Mouse (Mus musculus): ENCODE measurements at regions not wholly inside any gene's neighbourhood (a gene's known extent, or its start where the extent isn't known, plus 50 kb on each side); places are given as distances from the start of the nearest gene placed in this dataset.

- TF ChIP-seq POLR2AphosphoS5 (IDR thresholded peaks at IDR 0.05; ENCODE audit: borderline replicate concordance, low read depth, low read length) (no peak), HCFC1 (IDR thresholded peaks at IDR 0.05; ENCODE audit: low read depth, low read length) (no peak), E2F4 (IDR thresholded peaks at IDR 0.05; ENCODE audit: borderline replicate concordance, low read depth, low read length) (no peak), ETS1 (IDR thresholded peaks at IDR 0.05; ENCODE audit: low read depth, low read length) (no peak), MAZ (IDR thresholded peaks at IDR 0.05; ENCODE audit: low read depth, low read length) (no peak), POLR2A (IDR thresholded peaks at IDR 0.05; ENCODE audit: control insufficient read depth in 1 of 2, insufficient read depth in 1 of 2, low read depth in 1 of 2, low read length in 2 of 2, poor library complexity in 1 of 2) (no peak), GATA1 (IDR thresholded peaks at IDR 0.05; ENCODE audit: low read depth, low read length) (no peak), GABPA (IDR thresholded peaks at IDR 0.05; ENCODE audit: low read depth, low read length) (no peak), USF1 (IDR thresholded peaks at IDR 0.05; ENCODE audit: low read depth, low read length) (no peak), NELFE (IDR thresholded peaks at IDR 0.05; ENCODE audit: low read depth, low read length) (no peak), RAD21 (IDR thresholded peaks at IDR 0.05; ENCODE audit: low read depth, low read length) (no peak), KAT2A (conservative IDR thresholded peaks at IDR 0.05; ENCODE audit: low read depth, low read length) (no peak), MAX (IDR thresholded peaks at IDR 0.05; ENCODE audit: low read length) (no peak), MAFK (IDR thresholded peaks at IDR 0.05; ENCODE audit: borderline replicate concordance, low read depth, low read length) (no peak), CTCF (IDR thresholded peaks at IDR 0.05 in 2 of 3, conservative IDR thresholded peaks at IDR 0.05 in 1 of 3; ENCODE audit: control insufficient read depth in 1 of 3, insufficient read depth in 1 of 3, low read depth in 2 of 3, low read length in 3 of 3, poor library complexity in 1 of 3, severe bottlenecking in 1 of 3) (no peak), ELF1 (IDR thresholded peaks at IDR 0.05; ENCODE audit: low read depth, low read length) (no peak), TBP (IDR thresholded peaks at IDR 0.05; ENCODE audit: low read depth, low read length) (no peak), MYB (IDR thresholded peaks at IDR 0.05; ENCODE audit: low read depth, low read length) (no peak), MXI1 (IDR thresholded peaks at IDR 0.05; ENCODE audit: low read depth, low read length) (no peak)
- Histone ChIP-seq H3K79me2 (ENCODE audit: control insufficient read depth, insufficient read depth, low read length, poor library complexity) (no peaks in the 10 kb centered on the region), H3K9ac (ENCODE audit: control insufficient read depth, low read depth, low read length, poor library complexity, severe bottlenecking) (no peak overlapping the region), H3K4me1 (ENCODE audit: control insufficient read depth in 1 of 2, insufficient read depth in 2 of 2, low read length in 2 of 2) (no peaks in the 10 kb centered on the region), H3K36me3 (ENCODE audit: control insufficient read depth in 1 of 2, insufficient read depth in 2 of 2, low read length in 2 of 2) (no peaks in the 10 kb centered on the region), H3K4me3 (ENCODE audit: control insufficient read depth in 1 of 2, insufficient read depth in 1 of 2, low read depth in 2 of 2, low read length in 2 of 2) (no peak overlapping the region), H3K27me3 (ENCODE audit: control insufficient read depth in 1 of 2, insufficient read depth in 2 of 2, low read length in 2 of 2) (no peaks in the 10 kb centered on the region), H3K9me3 (replicated peaks; ENCODE audit: insufficient read depth, low read length) (no peaks in the 10 kb centered on the region), H3K27ac (ENCODE audit: control insufficient read depth, low read depth, low read length) (no peak overlapping the region)
- DNase-seq (ENCODE audit: low read depth, low spot score), result no peak
These were observed 458.8 kb upstream of the 1700008P02Rik start for GRCm38 (mm10) chr3:7079073-7079472.

- TF ChIP-seq SMC3 (IDR thresholded peaks at IDR 0.05; ENCODE audit: low read depth, low read length), result no peak
- no peak overlapping the region for H3K4me3 ChIP-seq (ENCODE audit: control insufficient read depth in 1 of 2, insufficient read depth in 1 of 2, low read depth in 2 of 2, low read length in 2 of 2)
These were observed 456.6 kb upstream of the 1700008P02Rik start for GRCm38 (mm10) chr3:7076850-7077249.

More at GRCm38 (mm10) chr3:7076850-7077249, 456.6 kb upstream of the 1700008P02Rik start:
- Histone ChIP-seq H3K79me2 (ENCODE audit: control insufficient read depth, insufficient read depth, low read length, poor library complexity) (no peaks in the 10 kb centered on the region), H3K4me1 (ENCODE audit: control insufficient read depth in 1 of 2, insufficient read depth in 2 of 2, low read length in 2 of 2) (no peaks in the 10 kb centered on the region), H3K9ac (ENCODE audit: control insufficient read depth, low read depth, low read length, poor library complexity, severe bottlenecking) (no peak overlapping the region), H3K27ac (ENCODE audit: control insufficient read depth, low read depth, low read length) (no peak overlapping the region), H3K9me3 (replicated peaks; ENCODE audit: insufficient read depth, low read length) (no peaks in the 10 kb centered on the region), H3K27me3 (ENCODE audit: control insufficient read depth in 1 of 2, insufficient read depth in 2 of 2, low read length in 2 of 2) (no peaks in the 10 kb centered on the region), H3K36me3 (ENCODE audit: control insufficient read depth in 1 of 2, insufficient read depth in 2 of 2, low read length in 2 of 2) (no peaks in the 10 kb centered on the region)
- no peak for DNase-seq (ENCODE audit: low read depth, low spot score)

Data from MEL (cell line).